Mouse (Mus musculus): Measurements from ENCODE around the gene Fitm2.
"Not testable (repeated sequence)": the region's sequence is repeated elsewhere in the genome, so short reads cannot be mapped to it uniquely, and the experiment has no call there.

Fitm2 gene

DNA sequence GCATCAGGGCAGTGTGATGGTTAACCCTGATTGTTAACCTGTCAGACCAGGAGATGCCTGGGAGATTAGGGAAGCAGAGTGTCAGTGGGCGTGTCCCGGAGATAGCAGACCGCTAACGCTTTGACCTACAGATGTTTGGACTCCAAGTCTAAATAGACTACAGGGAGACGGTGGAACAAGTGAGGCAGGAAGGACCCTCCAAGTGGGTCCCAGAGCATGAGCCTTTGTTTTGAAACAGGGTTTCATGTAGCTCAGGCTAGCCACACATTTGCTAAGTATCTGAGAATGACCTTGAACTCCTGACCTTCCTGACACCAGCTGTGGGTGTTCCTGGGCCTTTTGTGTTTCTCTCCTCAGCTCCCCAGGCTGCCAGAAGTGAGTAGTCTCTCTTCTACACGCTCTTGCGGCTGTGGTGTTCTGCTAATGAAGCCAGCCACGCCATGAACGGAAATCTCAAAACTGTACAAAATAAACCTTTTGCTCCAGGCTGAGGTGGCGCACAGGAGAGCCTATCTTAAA lies 9.1 kb downstream of the Fitm2 start:
- DNase-seq (ENCODE audit: low spot score): no peak

DNA sequence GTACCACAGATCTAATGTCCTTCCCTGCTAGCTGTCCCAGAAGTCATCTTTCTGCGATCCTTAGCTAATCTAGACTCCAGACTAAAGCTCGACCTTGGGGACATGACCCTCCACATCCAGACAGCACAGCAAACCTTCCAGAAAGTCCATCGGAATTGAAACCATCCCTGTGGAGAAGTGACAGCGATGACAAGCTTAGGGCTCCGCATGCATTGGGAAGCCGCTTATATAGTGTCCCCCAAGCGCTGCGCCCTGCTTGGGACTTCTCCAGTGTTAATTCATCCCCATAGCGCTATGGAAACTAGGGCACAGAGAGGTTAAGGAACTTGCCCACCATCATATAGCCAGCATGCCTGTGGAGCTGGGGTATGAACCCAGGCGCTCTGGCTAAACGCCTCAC lies 9.6 kb downstream of the Fitm2 start:
- no peak for DNase-seq (ENCODE audit: low spot score)

DNA sequence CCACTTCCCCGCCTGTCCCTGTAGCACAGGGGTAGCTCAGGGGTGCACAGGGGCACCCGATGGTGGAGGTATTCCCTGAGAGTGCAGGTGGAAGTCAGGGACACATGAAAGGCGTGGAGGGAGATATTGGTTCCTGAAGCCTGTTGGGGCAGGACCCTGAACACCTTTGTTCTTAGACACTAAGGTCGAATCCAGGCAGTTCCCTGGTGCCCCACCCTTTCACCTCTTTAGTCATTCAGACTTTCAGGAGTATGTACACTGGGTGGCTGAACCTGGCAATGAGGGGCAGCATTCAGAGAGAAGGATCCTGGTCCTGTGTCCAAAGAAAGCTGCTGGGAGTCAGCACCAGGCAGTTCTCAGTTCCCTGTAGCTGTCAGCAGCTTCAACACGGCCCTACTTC lies 10.0 kb downstream of the Fitm2 start:
- DNase-seq (ENCODE audit: low spot score): no peak

DNA sequence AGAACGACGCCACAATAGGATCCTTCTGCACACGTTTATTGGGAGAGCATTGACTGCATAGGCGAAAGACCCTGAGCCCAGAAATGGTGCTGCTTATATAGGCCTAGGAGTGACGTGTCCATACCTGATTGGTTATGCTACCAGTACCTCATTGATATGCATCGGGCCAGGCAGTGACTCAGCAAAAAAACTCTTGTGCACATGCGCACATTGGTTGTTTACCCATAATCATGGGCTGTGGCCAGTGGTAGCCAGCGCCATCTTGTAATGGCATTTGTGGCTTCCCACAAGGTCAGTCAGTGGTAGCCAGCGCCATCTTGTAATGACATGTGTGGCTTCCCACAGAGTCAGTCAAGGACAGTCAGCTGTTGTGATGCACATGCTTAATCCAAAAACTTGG lies 11.1 kb downstream of the Fitm2 start:
- DNase-seq (ENCODE audit: low spot score): not testable (repeated sequence)

DNA sequence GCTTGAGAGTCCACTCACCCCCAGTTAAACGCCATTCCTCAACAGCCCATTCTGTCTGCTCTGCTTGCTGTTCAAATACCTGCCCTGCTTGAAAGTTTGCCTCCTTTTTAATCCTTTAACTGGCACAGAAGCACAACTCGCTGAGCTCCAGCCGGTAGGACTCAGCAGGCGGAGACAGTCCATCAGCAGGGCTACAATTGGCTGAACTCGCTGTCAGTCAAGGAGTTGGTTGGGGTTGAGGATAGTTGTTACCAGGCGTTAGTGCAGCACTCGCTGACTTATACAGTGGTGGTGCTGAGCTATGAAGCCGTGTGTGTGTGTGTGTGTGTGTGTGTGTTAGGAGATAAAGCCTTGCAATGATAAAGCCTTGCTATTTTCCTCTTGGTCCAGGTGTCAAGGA lies 11.8 kb downstream of the Fitm2 start:
- no peak for DNase-seq (ENCODE audit: low spot score)

DNA sequence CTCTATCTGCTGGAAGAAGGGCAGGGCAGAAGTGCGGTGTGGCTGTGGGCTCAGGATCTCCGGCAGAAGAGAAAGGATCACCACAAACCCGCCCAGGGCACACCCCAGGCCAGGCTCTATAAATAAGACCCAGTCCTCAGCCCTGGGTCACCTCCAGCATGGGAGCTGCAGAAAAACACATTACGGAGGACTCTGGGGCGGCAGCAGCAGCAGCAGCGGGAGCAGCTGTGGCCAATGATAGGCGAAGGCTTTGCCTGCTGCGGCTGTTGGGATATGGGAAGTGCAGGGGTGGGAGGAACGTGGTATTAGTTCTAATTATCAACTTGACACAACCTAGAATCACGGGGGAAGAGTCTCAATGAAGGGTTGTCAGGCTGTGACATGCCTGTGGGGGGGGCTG lies 13.0 kb downstream of the Fitm2 start:
- no peak for DNase-seq (ENCODE audit: low spot score)

DNA sequence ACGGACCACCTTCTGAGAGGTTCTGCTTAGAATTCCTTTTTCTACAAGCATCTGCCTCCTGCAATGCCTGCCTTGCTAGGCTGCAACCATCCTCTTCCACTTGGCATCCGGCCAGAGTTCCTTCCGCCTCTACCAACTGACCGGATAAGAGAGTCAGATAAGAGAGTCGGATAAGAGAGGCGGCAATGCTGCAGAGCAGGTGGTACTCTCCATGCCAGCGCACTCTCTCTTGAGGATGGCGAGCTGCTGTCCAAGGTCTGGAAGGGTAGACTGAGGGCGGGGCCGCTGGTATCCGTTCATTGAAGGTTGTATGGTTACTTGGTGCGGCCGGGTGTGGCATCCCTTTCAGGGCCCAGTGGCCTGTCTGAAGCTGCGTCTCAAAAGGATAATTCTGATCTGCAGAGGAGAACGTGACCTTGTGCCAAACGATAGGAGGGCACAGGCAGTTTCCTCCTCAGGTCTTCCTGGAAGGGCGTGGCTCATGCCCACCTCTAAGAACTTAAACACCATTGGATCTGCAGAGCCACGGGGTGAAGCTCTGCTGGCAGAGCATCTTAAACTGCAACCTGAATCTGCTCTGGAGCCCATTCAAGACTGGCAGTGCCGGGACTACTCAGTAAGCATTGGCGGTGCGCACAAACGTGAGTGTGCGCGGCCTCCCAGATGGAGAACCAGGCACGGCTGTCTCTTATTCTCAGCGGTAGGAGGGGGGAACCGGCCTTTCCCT lies 13.7 kb downstream of the Fitm2 start:
- DNase-seq (ENCODE audit: low spot score): no peak

DNA sequence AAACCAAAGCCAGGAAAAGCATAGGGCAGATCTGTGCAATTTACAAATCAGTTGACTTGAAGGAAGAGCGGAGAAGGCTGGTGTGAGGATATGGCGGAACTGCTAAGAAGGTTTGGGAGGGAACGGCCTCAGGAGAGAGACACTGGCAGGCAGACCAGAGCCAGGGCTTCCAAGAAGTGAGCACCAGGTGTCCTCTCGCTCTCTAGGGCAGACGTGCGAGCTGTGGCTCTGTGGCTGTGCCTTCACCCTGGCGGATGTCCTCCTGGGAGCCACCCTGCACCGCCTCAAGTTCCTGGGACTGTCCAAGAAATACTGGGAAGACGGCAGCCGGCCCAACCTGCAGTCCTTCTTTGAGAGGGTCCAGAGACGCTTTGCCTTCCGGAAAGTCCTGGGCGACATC lies 19.1 kb downstream of the Fitm2 start:
- DNase-seq (ENCODE audit: low spot score): no peak

DNA sequence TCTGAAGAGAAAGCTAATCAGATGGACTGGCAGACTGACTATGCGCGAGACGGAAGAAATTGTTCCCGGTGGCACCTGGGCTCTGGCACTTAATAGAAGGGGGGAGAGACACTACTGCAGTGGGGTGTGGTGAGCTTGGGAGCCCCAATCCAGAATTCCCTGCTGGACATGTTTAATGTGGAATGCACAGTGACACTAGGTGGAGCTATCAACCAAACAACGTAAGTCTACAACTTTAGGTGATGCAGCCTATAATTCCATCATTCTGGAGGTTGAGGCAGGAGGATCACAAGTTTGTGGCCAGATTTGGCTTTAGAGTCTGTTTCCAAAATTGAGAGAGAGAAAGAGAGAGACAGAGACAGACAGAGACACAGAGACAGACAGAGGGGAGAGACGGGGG lies 19.7 kb downstream of the Fitm2 start:
- DNase-seq (ENCODE audit: low spot score): no peak

DNA sequence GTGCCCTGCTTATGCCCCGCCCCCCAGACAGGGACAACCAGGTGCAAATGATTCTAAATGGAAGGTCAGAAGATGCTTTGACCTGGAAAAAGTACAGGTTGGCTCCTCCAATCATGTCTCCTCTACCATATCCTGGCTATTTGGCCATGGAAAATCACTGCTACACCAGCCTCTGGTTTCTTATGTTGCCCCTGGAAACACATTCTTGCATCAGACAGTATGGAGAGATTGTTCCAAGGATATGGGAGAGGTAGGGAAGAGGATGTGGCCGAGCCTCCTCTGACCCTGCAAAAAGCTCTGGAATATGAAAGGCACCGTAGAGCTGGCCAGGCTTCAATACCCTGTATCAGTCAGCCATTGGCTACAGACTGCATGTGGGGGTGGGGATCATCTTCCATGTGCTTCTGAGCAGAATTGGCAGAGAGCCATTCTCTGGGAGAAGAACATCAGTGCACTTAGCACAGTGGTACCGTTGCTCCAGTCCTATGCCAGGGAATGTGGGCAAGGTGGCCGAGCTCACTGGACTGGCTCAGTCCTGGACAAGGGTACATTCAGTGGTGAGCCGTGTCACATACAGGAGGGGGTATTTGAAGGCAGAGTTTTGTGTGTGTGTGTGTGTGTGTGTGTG lies 21.6 kb downstream of the Fitm2 start:
- DNase-seq (ENCODE audit: low spot score): no peak

DNA sequence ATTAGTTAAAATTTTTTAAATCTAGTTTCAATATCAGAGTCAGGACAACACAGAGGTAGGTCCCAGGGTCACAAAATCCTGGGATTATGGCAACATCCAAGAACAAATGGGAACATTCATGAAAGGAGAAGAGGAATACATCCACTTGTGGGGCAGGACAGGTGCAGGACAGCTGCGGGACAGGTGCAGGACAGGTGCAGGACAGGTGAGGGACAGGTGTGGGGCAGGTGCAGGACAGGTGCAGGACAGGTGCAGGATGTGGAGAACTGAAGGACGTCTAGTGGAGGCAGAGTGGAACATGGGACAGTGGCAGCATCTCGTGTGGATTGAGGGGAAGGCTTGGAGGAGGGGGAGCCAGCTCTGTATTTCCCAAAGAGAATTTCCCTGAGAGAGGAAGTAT lies 23.2 kb downstream of the Fitm2 start:
- DNase-seq (ENCODE audit: low spot score): no peak

DNA sequence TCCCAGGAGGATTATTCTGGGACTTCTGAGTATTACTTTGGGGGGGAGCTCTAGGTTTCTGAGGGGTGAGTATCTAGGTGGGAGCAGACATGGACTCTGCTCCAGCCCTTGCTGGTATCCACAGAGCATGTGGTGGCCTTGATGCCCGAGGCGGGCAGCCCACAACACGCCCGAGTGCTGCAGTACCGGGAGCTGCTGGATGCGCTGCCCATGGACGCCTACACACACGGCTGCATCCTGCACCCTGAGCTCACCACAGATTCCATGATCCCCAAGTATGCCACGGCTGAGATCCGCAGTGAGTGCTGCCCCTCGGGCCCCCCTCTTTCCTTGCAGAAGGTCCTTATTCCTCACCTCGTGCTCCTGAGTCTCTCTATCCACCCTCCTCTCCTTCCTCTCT lies 25.1 kb downstream of the Fitm2 start:
- DNase-seq (ENCODE audit: low spot score): no peak

DNA sequence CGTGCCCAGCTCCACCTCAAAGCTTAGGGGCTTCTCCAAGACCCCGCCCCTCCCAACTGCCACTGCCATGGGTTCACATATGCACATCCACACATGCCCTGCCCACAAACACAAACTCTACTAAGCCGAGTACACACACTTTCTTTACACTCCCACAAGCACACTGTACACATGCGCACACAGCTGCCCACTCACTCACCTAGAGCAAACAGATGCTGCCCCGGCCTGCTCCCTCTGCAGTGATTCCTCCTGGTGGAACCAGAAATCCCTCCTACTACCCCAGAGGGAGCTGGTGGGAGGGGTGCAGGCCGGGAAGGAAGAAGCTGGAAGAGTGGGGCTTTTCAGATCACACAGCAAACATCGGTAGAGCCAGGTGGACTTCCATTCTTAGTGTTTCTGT lies 28.4 kb downstream of the Fitm2 start:
- DNase-seq (ENCODE audit: low spot score): no peak

DNA sequence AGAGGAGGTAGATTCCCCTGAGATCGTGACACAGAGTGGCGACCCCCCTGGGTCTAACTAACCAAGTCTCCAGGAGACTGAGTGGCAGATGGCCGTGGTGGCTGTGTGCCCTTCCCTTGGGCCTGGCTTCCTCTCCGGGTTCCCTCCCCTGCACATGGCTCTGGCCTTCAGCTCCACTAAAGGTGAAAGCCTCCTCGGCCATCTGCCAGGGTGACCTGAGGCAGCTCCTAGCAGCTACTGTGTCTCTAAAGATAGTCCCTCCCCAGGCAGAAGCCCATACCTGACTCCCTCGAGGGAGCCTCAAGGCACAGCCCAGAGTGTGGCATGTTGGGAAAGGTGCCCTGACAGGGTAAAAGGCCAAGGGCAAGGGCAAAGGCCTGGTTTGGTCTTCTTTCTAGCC lies 28.9 kb downstream of the Fitm2 start:
- DNase-seq (ENCODE audit: low spot score): no peak

DNA sequence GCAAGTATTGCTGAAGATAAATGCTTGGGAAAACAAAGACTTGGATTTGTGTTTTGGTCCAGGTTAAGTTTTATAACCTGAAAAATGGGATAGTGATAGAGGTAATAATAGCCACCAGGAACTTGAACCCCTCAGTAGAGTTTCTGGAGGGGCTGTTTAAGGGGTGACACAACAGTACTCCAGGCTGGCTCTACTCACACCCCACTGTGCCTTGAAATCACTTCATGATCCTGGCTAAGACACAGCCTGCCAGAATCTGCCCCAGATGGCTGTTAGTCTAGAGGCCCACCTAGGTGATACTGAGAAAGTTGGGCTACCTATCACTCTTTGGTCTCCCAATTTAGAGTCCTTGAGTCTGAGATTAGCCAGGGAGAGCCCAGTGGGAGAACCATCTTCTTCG lies 32.9 kb downstream of the Fitm2 start:
- DNase-seq (ENCODE audit: low spot score): no peak

DNA sequence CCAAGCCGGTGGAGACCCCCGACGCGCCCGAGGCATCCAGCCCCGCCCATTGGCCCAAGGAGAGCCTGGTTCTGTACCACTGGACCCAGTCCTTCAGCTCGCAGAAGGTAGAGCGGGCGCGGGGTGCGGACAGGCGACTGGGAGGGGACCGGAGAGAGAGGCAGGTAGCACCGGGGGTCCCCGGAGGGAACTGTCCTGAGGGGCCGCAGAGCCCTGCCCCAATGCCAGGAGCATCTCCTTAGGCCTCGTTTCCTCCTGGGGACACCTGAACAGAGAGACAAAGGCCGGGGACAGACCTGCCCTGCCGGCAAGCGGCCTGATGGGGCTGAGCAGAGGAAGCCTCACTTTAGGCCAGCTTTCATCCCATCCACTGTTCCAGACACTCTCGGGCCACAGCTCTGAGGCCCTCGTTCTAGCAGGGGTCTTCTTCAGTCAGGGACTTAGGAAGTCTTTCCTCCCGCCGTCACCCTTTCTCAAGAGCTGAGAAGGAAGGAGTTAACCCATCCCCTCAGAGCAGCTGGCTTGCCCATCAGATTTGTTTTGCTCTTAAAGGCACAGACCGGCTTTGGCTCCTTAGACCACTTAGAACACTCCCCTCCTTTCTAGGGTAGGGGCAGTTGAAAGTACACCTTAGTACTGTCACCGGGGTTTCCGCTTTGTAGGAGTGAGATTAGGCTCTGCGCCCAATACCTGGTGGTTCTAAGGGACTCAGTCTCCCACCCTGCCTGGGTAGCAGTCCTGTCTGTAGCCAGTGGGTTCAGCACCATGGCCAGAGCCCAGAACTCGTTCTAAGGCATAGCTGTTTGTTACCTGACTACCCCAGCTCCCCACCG lies 33.6 kb downstream of the Fitm2 start:
- DNase-seq (ENCODE audit: low spot score): no peak

DNA sequence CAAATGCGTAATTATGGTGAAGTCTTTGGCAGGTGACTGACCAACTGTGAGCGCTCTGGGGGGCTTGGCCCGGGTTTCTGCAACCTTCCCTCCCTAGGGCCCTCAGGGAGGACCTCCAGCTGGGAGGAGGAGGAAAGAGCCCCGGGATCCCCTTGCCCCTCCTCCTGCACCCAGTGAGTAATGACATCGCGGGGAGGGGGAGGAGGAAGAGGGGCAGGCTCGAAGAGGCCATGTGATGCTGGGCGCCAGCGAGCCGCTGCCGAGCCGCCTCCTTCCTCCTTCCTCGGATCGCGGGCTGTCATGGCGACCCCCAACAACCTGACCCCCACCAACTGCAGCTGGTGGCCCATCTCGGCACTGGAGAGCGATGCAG lies 34.2 kb downstream of the Fitm2 start, which contains the start of gene Gdap1l1:
Gene Gdap1l1, plus strand, starts transcription at position 231 of the 373 bp plus-strand sequence.
- DNase-seq (ENCODE audit: low spot score): no peak

DNA sequence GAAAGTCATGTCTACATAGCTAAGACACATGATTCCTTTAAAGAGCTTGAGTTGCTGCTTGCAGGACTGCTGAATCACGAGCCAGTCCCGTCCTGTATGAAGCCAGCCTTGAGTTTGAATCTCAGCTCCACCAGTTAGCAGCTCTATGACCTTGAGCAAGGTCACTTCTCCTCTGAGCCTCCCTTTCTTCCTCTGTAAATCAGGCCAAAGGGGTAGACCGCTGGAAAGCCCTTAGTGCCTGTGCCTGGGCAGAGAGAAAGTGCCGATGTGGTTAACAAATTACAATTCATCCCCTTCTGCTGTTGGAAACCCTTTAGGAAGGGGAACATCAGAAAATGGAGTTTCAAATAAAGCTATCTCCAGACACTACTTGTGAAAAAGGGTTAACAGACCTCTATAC lies 34.6 kb downstream of the Fitm2 start:
- DNase-seq (ENCODE audit: low spot score): no peak

DNA sequence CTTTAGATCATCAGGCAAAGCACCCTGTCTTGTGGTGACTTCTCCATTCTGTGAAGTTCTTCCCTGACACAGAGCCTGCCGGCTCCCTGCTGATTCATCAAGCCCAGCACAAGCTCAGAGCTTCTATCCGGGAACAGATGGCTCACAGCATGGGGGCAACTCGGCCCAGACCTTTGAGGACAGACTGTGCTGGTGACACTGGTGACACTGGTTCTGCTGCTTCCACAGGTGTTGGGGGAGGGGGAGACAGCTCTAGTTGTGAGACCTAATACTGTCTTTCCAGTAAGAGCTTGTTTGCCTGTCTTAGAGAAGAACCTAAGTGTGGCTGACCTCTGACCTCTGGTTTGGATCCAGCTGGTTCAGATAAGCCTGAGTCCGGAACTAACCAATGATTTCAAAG lies 38.5 kb downstream of the Fitm2 start:
- DNase-seq (ENCODE audit: low spot score): no peak

DNA sequence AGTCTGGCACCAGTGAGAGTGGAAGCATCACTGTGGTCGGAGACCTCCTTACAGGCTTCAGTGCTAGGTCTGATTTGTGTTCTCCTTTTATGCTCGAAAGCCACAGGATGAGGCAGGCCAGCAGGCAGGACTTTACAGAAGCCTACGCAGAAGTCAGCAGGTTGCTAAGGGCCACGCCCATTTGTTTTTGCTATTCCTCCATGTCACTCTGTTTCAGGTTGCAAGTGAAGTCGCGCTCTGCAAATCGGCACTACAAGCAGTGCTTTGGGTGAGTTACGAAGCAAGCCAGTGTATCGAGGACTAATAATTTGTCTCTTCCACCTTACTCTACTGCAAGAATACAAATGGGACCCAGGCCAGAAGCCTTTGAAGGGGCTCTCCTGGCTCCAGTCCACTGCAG lies 41.1 kb downstream of the Fitm2 start:
- no peak for DNase-seq (ENCODE audit: low spot score)

DNA sequence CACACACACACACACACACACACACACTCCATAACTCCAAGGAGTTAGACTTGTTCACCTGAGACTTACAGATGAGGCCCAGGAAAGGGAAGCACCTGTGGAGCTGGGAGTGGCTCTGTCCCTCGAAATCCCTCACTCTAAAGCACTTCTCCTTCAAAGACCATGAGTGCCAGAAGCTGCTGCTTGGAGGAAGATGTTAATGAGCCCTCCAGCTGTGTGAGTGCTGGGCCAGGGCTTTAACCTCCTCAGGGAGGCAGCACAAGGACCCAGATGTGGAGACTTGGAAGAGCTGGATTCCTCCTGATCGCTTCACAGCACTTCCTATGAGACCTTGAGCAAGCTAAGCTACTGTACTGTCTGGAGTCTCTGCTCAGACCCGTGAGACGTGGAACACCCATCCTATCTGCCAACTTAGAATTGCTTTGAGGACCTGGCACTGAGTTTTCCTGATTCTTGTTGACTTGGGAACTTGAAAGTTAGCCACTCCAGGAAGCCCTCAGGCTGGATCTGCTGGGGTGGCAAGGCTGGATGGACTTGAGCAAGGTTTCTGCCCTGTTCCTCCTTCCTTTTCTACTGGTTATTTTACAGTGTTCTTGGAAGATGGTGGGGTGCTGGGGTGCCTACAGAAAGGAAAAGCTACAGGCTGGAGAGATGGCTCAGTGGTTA lies 44.0 kb downstream of the Fitm2 start:
- peak; percentile 42 for DNase-seq (ENCODE audit: low spot score)

DNA sequence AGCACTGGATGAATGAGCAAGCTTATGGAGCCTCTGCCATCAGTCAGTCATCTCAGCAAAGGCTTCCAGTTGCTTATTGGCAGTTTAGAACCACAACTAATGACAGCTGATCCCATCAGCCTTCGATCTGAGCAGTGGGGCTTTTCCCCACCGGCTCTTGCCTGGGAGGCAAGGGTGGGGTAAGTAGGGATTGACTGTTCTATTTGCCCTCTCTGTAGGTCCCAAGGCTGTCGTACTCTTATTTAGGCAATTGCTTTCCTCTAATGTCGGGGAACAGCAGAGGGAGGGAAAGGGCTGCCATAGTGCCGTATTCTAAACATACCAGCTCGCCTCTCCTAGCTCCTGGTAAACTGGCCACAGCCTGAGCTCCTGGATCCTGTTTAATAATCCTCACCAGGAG lies 47.8 kb downstream of the Fitm2 start, which contains the start of gene Oser1:
Gene Oser1, minus strand, starts transcription at position 101 of the 400 bp plus-strand sequence.
- DNase-seq (ENCODE audit: low spot score): no peak
